Mouse (Mus musculus) G1E (cell line): Measurements from ENCODE around the gene Arhgap42.

ENCODE experiments used
- CTCF ChIP-seq: IDR thresholded peaks from 2 replicates; pipeline ENCODE4 v1.5.1; 2012; ENCODE audit warnings: low read depth, low read length, inconsistent platforms, mixed read lengths
- GATA1 ChIP-seq: IDR thresholded peaks from 2 replicates; pipeline ENCODE4 v1.6.1; 2012; ENCODE audit warnings: borderline replicate concordance, low read length, inconsistent platforms, mixed read lengths
- POLR2AphosphoS5 ChIP-seq: IDR thresholded peaks from 2 replicates; pipeline ENCODE4 v1.6.1; 2012; ENCODE audit warnings: low read depth, low read length, inconsistent platforms; ENCODE audit not compliant: insufficient replicate concordance
- TAL1 ChIP-seq: conservative IDR thresholded peaks from 2 replicates; pipeline ENCODE4 v1.6.1; 2012; ENCODE audit warnings: low read depth, low read length, inconsistent platforms, mixed read lengths

DNA sequence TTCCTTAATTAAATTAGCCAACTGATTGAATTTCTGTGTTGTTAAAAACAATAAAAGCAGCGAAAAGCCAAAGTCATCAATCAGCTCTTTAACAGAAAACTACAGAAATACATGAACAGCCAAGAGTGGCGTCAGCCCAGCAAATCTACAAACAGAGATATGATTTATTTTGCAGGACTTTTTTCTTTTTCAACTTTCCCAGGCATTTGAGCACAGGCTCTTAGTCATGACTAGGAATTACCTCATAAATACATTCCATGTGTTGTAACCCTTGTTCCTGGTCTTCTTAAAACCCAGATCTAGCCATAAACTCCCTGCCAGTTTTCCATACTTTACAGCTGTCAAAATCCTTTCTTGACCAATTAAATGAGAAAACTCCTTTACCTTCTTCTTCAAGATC, 114.7 kb downstream of the Arhgap42 start:
- TF ChIP-seq CTCF (no peak), GATA1 (no peak), TAL1 (no peak), POLR2AphosphoS5 (no peak)
